Mouse (Mus musculus) limb, embryonic 15.5 days (tissue): ENCODE measurements around the gene Serinc3. TPM values are rescaled to one million over a fixed set of nuclear protein-coding genes. Genes with fewer than 3 reads are reported as not detected.

Source experiments
- ATAC-seq: fragments of 200-750 bp; cut with Nextera tagmentation; 2 replicates; pipeline ENCODE4 v1.8.0; 2017; ENCODE audit warnings: low read depth, moderate TSS enrichment; ENCODE audit not compliant: insufficient number of reproducible peaks, low FRiP score, low TSS enrichment
- H3K27ac ChIP-seq: fragments of 300-500 bp; sonication (generic); 2 replicates; pipeline ENCODE4 v1.5.1; 2015; ENCODE audit warnings: moderate library complexity, mild to moderate bottlenecking, inconsistent platforms
- H3K27me3 ChIP-seq: fragments of 300-500 bp; sonication (generic); 2 replicates; pipeline ENCODE4 v1.6.1; 2015; ENCODE audit warnings: inconsistent platforms
- H3K36me3 ChIP-seq: fragments of 300-500 bp; sonication (generic); 2 replicates; pipeline ENCODE4 v1.6.1; 2015; ENCODE audit warnings: inconsistent platforms
- H3K4me1 ChIP-seq: fragments of 300-500 bp; sonication (generic); 2 replicates; pipeline ENCODE4 v1.6.1; 2015; ENCODE audit warnings: inconsistent platforms
- H3K4me2 ChIP-seq: fragments of 300-500 bp; sonication (generic); 2 replicates; pipeline ENCODE4 v1.6.1; 2015; ENCODE audit warnings: mild to moderate bottlenecking, inconsistent platforms
- H3K4me3 ChIP-seq: fragments of 300-500 bp; sonication (generic); 2 replicates; pipeline ENCODE4 v1.5.1; 2015; ENCODE audit warnings: mild to moderate bottlenecking, inconsistent platforms
- H3K9ac ChIP-seq: fragments of 300-500 bp; sonication (generic); 2 replicates; pipeline ENCODE4 v1.6.1; 2015; ENCODE audit warnings: inconsistent platforms
- H3K9me3 ChIP-seq: fragments of 300-500 bp; sonication (generic); 2 replicates; pipeline ENCODE4 v1.6.1; 2016; ENCODE audit warnings: inconsistent platforms
- WGBS: fragments of 180-500 bp; shearing (Covaris S2); methylation state at CpG from one replicate; pipeline ENCODE4 v1.1.7; 2015; 5-methylcytosine and 5-hydroxymethylcytosine counted together
- polyA plus RNA-seq: library from polyadenylated mRNA; unstranded; fragments of >200 nt; fragmentation: Nextera tagmentation; extraction: Ambion mirVana; gene quantifications from 2 replicates; pipeline ENCODE4 v1.2.1, GENCODE M21; 2015

The Serinc3 gene
- polyA plus RNA-seq, 1 experiment from 2014 or later, result 40.3 TPM

- no peaks in the 10 kb centered on the region for H3K9me3 ChIP-seq
- no peaks in the 10 kb centered on the region for H3K27me3 ChIP-seq
- WGBS, result 87% methylated on average over 7 of the region's 7 CpGs
- no peaks in the 10 kb centered on the region for H3K36me3 ChIP-seq
- no peak overlapping the region for H3K9ac ChIP-seq
- ATAC-seq, result no peak
- no peak overlapping the region for H3K27ac ChIP-seq
- H3K4me1 ChIP-seq, result peaks cover 12% of the 10 kb centered on the region
- no peak overlapping the region for H3K4me3 ChIP-seq
- H3K4me2 ChIP-seq, result no peak overlapping the region
Measured at GRCm38 (mm10) chr2:163601066-163601465, 43.9 kb downstream of the Serinc3 start.

DNA sequence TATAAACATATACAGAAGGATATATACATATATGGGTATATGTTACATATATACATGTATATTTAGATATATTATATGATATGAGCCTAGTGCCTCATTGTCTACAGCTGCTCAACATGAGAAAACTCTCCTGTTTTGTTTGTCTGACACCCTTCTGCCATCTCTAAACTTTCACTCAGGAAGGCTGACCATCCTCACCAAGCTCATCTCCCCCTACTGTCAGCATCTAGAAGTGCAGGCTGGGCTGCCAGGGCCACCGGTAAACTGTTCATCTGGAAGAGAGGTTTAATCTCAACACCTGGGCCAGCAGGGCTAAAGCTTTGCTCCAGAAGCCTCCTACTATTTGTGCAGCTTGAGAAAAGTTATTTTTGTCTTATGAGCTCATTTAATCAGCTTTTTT lies 45.7 kb downstream of the Serinc3 start:
- H3K27me3 ChIP-seq, result no peaks in the 10 kb centered on the region

GRCm38 (mm10) chr2:163597661-163598060 lies 47.3 kb downstream of the Serinc3 start:
- H3K9me3 ChIP-seq, result no peaks in the 10 kb centered on the region
- peaks cover 3% of the 10 kb centered on the region; the same call in 1 of the 2 replicates for H3K4me1 ChIP-seq
- H3K9ac ChIP-seq, result no peak overlapping the region
- H3K4me3 ChIP-seq, result no peak overlapping the region
- no peak for ATAC-seq
- H3K36me3 ChIP-seq, result no peaks in the 10 kb centered on the region
- H3K27ac ChIP-seq, result no peak overlapping the region
- H3K4me2 ChIP-seq, result no peak overlapping the region
- 53% methylated on average over 4 of the region's 4 CpGs for WGBS
- H3K27me3 ChIP-seq, result no peaks in the 10 kb centered on the region

More for the DNA sequence above, 45.7 kb downstream of the Serinc3 start:
- ATAC-seq, result no peak
- H3K9ac ChIP-seq, result no peak overlapping the region
- no peak overlapping the region for H3K4me2 ChIP-seq
- no peaks in the 10 kb centered on the region for H3K9me3 ChIP-seq
- H3K27ac ChIP-seq, result no peak overlapping the region
- 2% methylated on average over 1 of the region's 1 CpGs for WGBS
- H3K4me1 ChIP-seq, result peaks cover 12% of the 10 kb centered on the region
- no peak overlapping the region for H3K4me3 ChIP-seq
- H3K36me3 ChIP-seq, result no peaks in the 10 kb centered on the region

DNA sequence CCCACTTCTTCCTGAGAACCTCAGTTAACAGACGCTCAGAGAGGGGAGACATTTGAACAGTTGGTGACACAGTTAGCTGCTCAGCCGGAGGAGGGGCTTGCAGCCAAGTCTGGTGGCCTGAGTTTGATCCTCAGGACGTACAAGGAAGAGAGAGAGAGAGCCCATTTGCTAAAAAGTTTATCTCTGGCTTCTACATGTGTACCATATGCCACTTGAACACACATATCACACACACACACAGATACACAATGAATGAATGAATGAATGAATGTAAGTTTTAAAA lies 48.1 kb downstream of the Serinc3 start:
- Histone ChIP-seq H3K4me1 (peaks cover 3% of the 10 kb centered on the region; the same call in 1 of the 2 replicates), H3K4me2 (no peak overlapping the region), H3K9ac (no peak overlapping the region), H3K27me3 (no peaks in the 10 kb centered on the region), H3K36me3 (no peaks in the 10 kb centered on the region), H3K9me3 (no peaks in the 10 kb centered on the region), H3K4me3 (no peak overlapping the region), H3K27ac (no peak overlapping the region)
- ATAC-seq, result no peak
- 69% methylated on average over 3 of the region's 3 CpGs for WGBS

DNA sequence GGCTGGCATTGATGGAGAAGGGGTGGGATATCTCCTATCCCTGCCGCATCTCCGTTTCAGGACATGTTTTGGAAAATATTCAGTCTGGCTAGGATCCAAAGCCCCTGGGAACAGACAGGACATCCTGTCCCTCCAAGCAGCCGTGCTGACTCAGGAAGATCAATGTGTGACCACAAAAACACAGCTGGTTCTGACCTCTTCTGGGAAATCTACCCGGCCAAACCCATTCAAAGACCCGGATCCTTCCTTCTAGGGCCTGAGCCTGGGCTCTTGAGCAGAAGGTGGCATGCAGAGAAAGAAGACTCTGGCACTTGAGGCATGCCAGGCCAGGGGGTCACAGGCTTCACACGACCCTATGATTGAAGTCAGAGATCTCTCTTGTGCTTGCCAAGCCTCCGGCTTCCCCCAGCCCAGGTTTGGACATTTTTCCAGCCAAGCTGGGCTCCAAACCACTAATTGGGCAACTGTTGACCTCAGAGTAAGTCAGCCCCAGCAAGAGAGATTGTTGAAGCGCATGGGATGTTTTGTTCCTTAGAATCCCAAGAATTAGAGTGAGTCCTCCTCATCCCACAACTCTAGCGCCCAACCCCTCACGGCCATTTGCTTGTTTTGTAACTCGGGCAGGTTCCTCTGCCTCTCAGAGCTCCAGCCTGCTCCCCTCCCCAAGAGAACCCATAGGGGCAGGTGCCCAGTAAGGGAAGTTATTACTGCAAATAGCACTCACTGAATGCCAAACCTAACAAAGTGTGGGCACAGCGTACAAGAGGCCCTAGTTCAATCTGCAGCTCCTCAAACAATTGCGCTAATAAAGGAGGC lies 48.7 kb downstream of the Serinc3 start:
- 71% methylated on average over 13 of the region's 13 CpGs for WGBS
- H3K27ac ChIP-seq, result peak overlapping the region; percentile 57; the same call in 1 of the 2 replicates
- H3K9me3 ChIP-seq, result no peaks in the 10 kb centered on the region
- H3K4me2 ChIP-seq, result no peak overlapping the region
- no peak overlapping the region for H3K9ac ChIP-seq
- no peaks in the 10 kb centered on the region for H3K4me1 ChIP-seq
- no peak for ATAC-seq
- H3K4me3 ChIP-seq, result no peak overlapping the region
- no peaks in the 10 kb centered on the region for H3K36me3 ChIP-seq
- no peaks in the 10 kb centered on the region for H3K27me3 ChIP-seq

- Histone ChIP-seq H3K4me3 (no peak overlapping the region), H3K9ac (no peak overlapping the region), H3K27me3 (no peaks in the 10 kb centered on the region), H3K9me3 (no peaks in the 10 kb centered on the region), H3K4me1 (peaks cover 6% of the 10 kb centered on the region), H3K36me3 (no peaks in the 10 kb centered on the region), H3K27ac (no peak overlapping the region), H3K4me2 (no peak overlapping the region)
- WGBS, result 33% methylated on average over 2 of the region's 2 CpGs
- no peak for ATAC-seq
Measured at GRCm38 (mm10) chr2:163595119-163595518, 49.8 kb downstream of the Serinc3 start.

DNA sequence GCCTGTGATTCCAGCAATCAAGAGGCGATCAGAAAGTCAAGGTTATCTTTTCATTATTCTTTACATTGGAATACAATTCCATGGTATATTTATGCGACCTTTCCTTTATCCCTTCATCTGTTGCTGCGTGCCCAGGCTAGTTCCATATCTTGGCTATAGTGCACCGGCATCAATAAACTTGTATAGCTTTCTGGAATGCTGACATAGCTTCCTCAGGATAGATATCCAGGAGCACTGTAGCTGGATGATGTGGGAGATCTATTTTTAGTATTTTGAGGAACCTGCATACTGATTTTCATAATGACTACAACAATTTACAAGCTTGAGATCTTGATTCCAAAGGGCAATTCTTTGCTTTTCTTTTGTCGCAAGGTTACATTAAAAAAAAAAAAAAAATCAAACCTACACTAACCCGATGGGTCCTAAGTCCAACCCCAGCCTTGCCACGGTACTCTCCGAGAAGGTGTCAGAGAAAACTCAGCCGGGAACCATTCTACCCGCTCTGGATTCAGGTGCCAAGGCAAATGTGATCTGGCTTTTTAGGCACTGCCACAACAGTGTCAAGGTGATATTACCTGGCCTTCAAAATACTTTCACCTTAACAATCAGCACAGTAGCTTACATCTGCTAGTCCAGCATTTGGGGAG lies 51.2 kb downstream of the Serinc3 start:
- Histone ChIP-seq H3K9ac (no peak overlapping the region), H3K9me3 (no peaks in the 10 kb centered on the region), H3K4me2 (no peak overlapping the region), H3K36me3 (no peaks in the 10 kb centered on the region), H3K4me1 (peaks cover 7% of the 10 kb centered on the region), H3K27me3 (no peaks in the 10 kb centered on the region), H3K27ac (no peak overlapping the region), H3K4me3 (no peak overlapping the region)
- 83% methylated on average over 10 of the region's 10 CpGs for WGBS
- ATAC-seq, result no peak

DNA sequence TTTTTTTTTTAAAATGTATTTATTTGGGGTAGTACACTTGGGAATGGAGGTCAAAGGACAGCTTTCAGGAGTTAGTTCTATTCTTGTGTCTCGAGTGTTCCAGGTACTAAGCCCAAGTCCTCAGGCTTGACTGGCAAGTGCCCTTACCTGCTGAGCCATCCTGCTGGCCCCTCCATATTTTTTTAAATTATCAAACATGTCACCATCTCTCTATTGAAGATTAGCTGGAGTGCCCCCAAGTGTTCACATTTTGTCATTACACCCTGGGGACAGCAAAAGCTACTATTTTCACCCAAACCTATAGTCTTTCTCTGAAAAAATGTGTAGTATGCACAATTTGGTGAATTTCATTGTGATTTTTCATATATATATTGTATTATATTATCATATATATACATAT lies 52.8 kb downstream of the Serinc3 start:
- no peaks in the 10 kb centered on the region for H3K27me3 ChIP-seq
- no peak for ATAC-seq
- H3K36me3 ChIP-seq, result no peaks in the 10 kb centered on the region
- H3K27ac ChIP-seq, result no peak overlapping the region
- H3K4me1 ChIP-seq, result peaks cover 7% of the 10 kb centered on the region
- no peak overlapping the region for H3K9ac ChIP-seq
- 83% methylated on average over 1 of the region's 1 CpGs for WGBS
- H3K4me2 ChIP-seq, result no peak overlapping the region
- no peak overlapping the region for H3K4me3 ChIP-seq
- H3K9me3 ChIP-seq, result no peaks in the 10 kb centered on the region

DNA sequence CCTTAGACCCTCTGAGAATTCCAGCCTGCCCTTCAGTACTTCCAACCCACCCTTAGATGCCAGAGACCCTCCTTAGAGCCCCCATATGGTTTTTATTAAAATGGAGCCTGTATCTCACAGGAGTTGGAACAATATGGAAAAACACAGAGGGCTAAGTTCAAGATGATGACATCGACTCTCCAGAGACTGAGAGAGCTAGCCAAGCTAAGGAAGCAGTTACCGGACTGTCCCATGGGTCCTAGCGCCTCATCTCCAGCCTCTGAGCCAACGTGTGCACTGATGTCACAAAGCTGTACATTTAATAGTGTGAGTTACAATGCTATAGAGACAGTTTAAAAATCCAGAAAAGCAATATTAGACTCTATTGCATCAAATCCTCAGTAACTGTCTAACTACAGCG lies 53.9 kb downstream of the Serinc3 start:
- WGBS, result 59% methylated on average over 5 of the region's 5 CpGs
- H3K27ac ChIP-seq, result no peak overlapping the region
- H3K9me3 ChIP-seq, result no peaks in the 10 kb centered on the region
- no peaks in the 10 kb centered on the region for H3K36me3 ChIP-seq
- no peak overlapping the region for H3K4me3 ChIP-seq
- ATAC-seq, result no peak
- H3K4me2 ChIP-seq, result no peak overlapping the region
- H3K27me3 ChIP-seq, result no peaks in the 10 kb centered on the region
- H3K4me1 ChIP-seq, result peaks cover 7% of the 10 kb centered on the region
- no peak overlapping the region for H3K9ac ChIP-seq

GRCm38 (mm10) chr2:163590211-163590610 lies 54.7 kb downstream of the Serinc3 start:
- Histone ChIP-seq H3K9ac (no peak overlapping the region), H3K4me1 (peaks cover 7% of the 10 kb centered on the region), H3K27ac (no peak overlapping the region), H3K27me3 (no peaks in the 10 kb centered on the region), H3K36me3 (no peaks in the 10 kb centered on the region), H3K9me3 (no peaks in the 10 kb centered on the region), H3K4me2 (no peak overlapping the region), H3K4me3 (no peak overlapping the region)
- WGBS, result 49% methylated on average over 12 of the region's 12 CpGs
- no peak for ATAC-seq

GRCm38 (mm10) chr2:163587506-163587905 lies 57.4 kb downstream of the Serinc3 start:
- H3K9me3 ChIP-seq, result no peaks in the 10 kb centered on the region
- H3K4me2 ChIP-seq, result no peak overlapping the region
- no peak overlapping the region for H3K9ac ChIP-seq
- WGBS, result 77% methylated on average over 5 of the region's 5 CpGs
- no peaks in the 10 kb centered on the region for H3K36me3 ChIP-seq
- ATAC-seq, result no peak
- H3K4me1 ChIP-seq, result peaks cover 7% of the 10 kb centered on the region
- no peak overlapping the region for H3K4me3 ChIP-seq
- no peaks in the 10 kb centered on the region for H3K27me3 ChIP-seq
- no peak overlapping the region for H3K27ac ChIP-seq

DNA sequence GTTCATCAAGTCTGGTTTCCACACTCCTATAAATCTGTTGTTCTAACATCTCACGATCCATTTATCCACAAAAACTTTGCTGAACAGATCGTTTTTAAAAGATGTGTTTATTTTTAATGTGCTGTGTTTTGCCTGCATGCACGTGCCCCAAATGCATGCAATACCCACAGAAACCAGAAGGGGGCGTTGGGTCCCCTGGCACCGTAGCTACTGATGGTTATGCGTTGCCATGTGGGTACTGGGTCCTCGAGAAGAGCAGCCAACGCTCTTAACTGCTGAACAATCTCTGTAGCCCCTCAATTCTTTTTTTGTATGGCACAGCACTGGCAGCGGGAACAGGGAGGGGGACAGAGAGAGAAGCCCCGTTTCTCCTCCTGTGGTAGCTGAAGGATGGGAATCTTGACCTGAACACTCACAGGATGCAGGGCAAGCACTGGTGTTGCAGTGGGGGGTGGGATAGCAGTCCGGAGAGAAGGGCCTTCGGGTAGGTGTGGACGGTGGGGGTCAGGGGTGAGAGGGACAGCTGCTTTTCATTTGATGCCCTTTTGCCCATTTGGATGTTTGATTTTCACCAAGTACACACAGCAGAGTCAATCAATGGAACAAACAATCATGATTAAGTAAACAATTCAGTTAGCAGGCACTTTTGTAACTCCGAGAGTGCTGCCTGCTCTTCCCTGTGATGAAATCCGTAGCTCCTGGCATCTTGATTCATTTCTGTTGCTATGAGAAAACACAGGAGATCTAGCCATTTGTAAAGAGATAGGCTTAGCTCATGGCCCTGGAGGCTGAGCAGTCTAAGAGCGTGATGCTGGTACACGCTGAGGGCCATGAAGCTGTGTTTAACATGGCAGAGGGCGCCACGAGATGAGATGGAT lies 58.3 kb downstream of the Serinc3 start:
- no peak overlapping the region for H3K4me3 ChIP-seq
- no peak overlapping the region for H3K4me2 ChIP-seq
- H3K27me3 ChIP-seq, result no peaks in the 10 kb centered on the region
- H3K9ac ChIP-seq, result no peak overlapping the region
- H3K4me1 ChIP-seq, result peaks cover 7% of the 10 kb centered on the region
- no peaks in the 10 kb centered on the region for H3K9me3 ChIP-seq
- no peaks in the 10 kb centered on the region for H3K36me3 ChIP-seq
- WGBS, result 42% methylated on average over 19 of the region's 19 CpGs
- H3K27ac ChIP-seq, result no peak overlapping the region
- ATAC-seq, result no peak
